Mouse (Mus musculus) adrenal gland, postnatal 36 days (tissue): ENCODE measurements at regions not wholly inside any gene's neighbourhood (a gene's known extent, or its start where the extent isn't known, plus 50 kb on each side); places are given as distances from the start of the nearest gene placed in this dataset.
A peak's percentile ranks its signal among the peaks of the same experiment; 100 is the strongest.

Experiments used
- DNase-seq, 2 experiments: peaks; one replicate each; pipeline ENCODE4 v3.0.0; 2021; ENCODE audit warnings: mixed read lengths in 1 of 2

GRCm38 (mm10) chr15:7005142-7005541 is 85.3 kb upstream of the Lifr start:
- DNase-seq: no peak

GRCm38 (mm10) chr15:7006271-7006670 is 84.1 kb upstream of the Lifr start:
- no peak for DNase-seq

DNA sequence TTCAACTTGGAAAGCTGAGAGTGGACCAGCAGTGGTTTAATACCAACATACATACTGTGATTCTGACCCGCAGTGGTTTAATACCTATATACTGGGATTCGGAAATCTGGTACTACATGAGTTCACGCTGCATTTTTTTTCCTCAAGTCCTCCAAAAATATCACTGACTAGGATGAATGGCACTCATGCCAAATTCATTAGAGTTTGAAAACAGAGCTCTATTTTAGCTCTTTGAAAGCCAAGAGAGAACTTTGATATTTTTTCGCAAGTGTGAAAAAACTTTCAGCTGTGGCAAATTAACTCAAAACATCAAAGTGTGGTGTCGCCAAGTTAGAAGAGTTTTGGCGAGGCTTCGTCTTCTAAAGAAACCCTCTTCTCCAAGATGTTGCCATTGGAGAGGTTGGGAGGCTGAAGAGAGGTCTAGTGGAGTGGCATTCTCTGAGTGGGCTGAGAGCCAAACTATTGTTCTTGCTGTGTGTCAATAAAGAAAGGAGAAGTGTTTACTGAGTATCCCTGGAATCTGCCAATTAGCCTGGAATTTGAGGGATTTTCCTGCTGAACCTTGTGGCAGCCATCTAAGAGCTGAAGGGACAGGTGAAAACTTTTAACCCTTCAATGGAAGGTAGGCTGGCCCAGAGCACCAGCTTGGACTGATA is 81.6 kb upstream of the Lifr start:
- no peak for DNase-seq

DNA sequence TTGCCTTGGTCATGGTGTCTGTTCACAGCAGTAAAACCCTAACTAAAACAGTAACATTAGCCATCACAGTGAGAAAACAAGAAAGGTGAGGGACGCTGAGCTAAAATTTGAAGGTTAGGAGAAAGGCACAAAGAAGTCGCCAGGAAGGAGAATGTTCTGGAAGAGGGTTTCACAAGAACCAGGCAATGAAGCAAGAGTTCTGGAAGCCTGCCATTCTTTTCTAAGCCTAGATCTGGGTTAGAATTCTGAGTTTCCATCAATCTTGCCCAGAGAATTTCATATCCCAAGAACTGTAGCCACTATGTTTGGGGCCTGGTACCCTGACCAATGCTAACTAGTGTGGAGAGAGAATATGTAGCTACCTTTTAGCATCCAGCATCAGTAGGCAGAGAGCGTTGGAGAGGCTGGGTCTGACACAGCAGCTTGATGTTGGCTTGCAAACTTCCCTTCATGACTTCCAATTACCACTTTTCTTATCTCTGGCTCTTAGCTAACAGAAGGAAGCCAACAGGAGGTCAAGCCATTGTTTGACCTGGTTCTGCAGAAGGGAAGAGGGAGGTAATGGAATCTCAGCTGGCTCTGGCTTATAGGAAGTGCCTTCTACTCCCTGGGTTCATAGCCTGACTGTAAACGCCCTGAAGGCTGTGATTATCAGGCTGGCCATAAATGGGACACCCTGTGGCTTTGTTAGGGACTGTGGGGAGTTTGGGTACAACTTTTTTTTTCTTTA is 79.3 kb upstream of the Lifr start:
- peak in 1 of 2 experiments; percentile 9 for DNase-seq

GRCm38 (mm10) chr15:7011696-7012070 is 78.7 kb upstream of the Lifr start:
- no peak for DNase-seq

GRCm38 (mm10) chr15:7012446-7012845 is 78.0 kb upstream of the Lifr start:
- DNase-seq: no peak

GRCm38 (mm10) chr15:7013047-7013446 is 77.4 kb upstream of the Lifr start:
- DNase-seq: no peak

DNA sequence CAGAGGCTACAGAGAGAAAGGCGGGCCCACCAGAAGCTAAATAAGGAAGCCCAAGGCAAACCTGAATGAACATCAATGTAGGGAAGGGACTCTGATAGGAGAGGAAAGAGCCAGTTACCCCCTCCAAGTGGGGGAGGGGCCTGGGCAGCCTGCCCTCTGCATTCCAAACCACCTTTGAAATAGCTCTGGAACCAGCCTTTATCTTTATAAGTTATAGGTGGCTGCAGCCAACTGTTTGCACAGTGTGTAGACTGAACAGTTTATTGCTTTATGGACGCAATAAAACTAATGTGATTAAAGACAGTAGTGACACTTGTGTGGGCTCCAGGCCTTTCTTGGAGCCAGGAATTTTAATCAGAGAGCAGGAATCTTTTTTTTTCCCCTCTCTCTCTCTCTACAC is 75.4 kb upstream of the Lifr start:
- DNase-seq: no peak

- no peak for DNase-seq
Observed at GRCm38 (mm10) chr15:7016018-7016417, 74.4 kb upstream of the Lifr start.

DNA sequence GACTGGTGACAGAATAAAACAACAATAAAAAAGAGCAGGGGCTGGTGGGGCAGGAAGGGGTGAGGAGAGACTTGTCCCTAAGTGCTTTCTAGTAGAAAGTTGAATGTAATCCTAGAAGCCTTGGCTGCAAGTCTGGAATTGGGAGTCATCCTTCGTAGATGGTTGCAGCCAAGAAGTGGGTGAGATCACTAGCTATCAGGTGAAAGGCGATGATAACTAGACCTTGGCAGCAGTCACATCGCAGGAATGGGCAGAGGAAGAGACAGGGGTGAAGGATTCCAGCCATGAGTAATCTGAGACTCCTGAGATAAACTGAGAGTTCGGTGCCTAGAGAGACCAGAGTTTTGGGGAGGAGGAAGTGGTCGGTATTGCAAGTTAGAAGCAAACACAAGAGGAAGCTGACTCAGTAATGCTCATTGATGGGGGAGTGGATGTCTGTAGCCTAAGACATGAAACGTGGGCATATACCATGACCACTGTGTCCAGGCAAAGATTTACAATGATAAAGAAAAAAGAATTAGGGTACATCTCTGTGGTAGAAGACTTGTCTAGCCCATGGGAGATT is 73.1 kb upstream of the Lifr start:
- peak in 1 of 2 experiments; percentile 14 for DNase-seq

- no peak for DNase-seq
Observed at GRCm38 (mm10) chr15:7022660-7023059, 67.8 kb upstream of the Lifr start.

- no peak for DNase-seq
Observed at GRCm38 (mm10) chr15:7025194-7025593, 65.2 kb upstream of the Lifr start.

DNA sequence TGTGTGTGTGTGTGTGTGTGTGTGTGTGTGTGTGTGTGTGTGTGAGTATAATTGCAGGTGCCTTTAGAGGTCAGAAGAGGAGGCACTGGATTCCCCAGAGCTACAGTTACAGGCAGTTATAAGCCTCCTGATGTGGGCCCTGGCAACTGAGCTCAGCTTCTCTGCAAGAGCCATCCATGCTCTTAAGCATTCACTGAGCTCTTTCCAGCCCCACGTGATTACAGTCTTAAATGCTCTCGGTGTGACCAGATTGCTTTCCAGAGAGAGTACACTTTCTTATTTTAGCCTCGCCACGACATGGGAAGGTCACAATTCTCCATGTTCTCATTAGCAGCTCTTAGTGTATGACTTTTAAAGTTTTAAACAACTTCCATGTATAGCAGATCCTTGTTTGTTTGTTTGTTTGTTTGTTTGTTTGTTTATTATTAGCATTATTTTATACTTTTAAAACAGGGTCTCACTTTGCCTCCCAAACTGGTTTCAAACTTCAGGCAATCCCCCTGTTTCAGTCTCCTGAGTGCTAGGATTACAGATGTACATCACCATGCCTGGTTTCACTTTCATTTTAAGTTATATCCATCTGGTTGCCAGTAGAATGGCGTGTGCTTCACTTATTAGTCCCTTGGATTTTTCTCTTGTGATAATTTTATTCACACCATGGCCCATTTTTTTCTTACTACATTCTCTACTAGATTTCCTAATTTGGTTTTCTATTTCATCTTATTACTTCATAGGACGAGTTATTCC is 58.9 kb upstream of the Lifr start:
- no peak for DNase-seq

- DNase-seq: no peak
Observed at GRCm38 (mm10) chr15:7037475-7037874, 52.9 kb upstream of the Lifr start.

GRCm38 (mm10) chr15:7039119-7039518 is 51.3 kb upstream of the Lifr start:
- DNase-seq: peak; percentile 46 to 56

GRCm38 (mm10) chr15:7039825-7040224 is 50.6 kb upstream of the Lifr start:
- no peak for DNase-seq
